9 mouse cellular contexts compared by ENCODE assay signal in the genomic region with DNA sequence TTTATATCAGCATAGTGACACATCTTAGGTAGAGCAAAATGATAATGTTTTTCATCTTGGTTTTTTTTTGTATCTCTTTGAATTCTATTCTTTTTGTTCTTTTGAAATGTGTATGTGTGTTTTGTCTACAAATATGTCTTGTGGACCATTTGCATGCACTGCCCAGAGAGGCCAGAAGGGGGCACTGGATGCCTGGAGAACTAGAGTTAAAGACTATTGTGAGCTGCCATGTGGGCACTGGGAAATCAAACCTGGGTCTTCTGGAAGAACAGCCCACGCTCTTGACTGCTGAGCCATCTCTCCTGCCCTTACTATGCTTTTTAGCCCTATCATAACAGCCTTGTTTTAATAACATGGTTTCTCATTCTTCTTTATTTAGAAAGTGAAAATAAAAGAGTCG. TPM values are rescaled to one million over a fixed set of nuclear protein-coding genes. Genes with fewer than 3 reads are reported as not detected.
A peak's percentile ranks its signal among the peaks of the same experiment; 100 is the strongest.
DNase-seq lines count a peak whose midpoint lies in the region; ATAC-seq lines count a peak whose summit lies in the region.
"Had no signal": no experiment of that assay in that cellular context is flagged by ENCODE, and none has a peak within 500 bp of the region (broad histone marks: within the 10 kb centered on the region; RNA-seq: fewer than 3 reads in every experiment).

No protein-coding gene starts in this region.

- no peak overlapping the region for H3K4me2 ChIP-seq in forebrain, embryonic 14.5 days (ENCODE audit: low read length)
- H3K4me2 ChIP-seq in forebrain, embryonic 16.5 days (ENCODE audit: low read length), result no peak overlapping the region
- H3K4me2 ChIP-seq: stomach, embryonic 15.5 days had no signal

- no peaks in the 10 kb centered on the region for H3K27me3 ChIP-seq in forebrain, embryonic 14.5 days (replicated peaks; ENCODE audit: control insufficient read depth, insufficient read depth, low read length)
- no peaks in the 10 kb centered on the region for H3K27me3 ChIP-seq in forebrain, embryonic 16.5 days (replicated peaks; ENCODE audit: control insufficient read depth, insufficient read depth, low read length)
- H3K27me3 ChIP-seq: stomach, embryonic 15.5 days had no signal

- H3K4me1 ChIP-seq in forebrain, embryonic 14.5 days (ENCODE audit: control insufficient read depth, insufficient read depth, low read length), result 0 out of 2 replicates have a peak, but pooled peaks cover 3% of the 10 kb centered on the region
- H3K4me1 ChIP-seq in forebrain, embryonic 16.5 days (replicated peaks; ENCODE audit: control insufficient read depth, insufficient read depth, low read length), result no peaks in the 10 kb centered on the region
- H3K4me1 ChIP-seq: stomach, embryonic 15.5 days had no signal

- no peak overlapping the region for H3K9ac ChIP-seq in forebrain, embryonic 14.5 days (ENCODE audit: low read length)
- no peak overlapping the region for H3K9ac ChIP-seq in forebrain, embryonic 16.5 days (replicated peaks; ENCODE audit: low read depth, low read length)
- H3K9ac ChIP-seq: stomach, embryonic 15.5 days had no signal

- H3K27ac ChIP-seq in forebrain, embryonic 14.5 days (ENCODE audit: low read depth, low read length), result no peak overlapping the region
- no peak overlapping the region for H3K27ac ChIP-seq in forebrain, embryonic 16.5 days (ENCODE audit: low read length)
- H3K27ac ChIP-seq: stomach, embryonic 15.5 days had no signal

- H3K4me3 ChIP-seq in forebrain, embryonic 14.5 days (ENCODE audit: low read depth, low read length), result no peak overlapping the region
- H3K4me3 ChIP-seq in forebrain, embryonic 16.5 days (replicated peaks; ENCODE audit: low read length), result no peak overlapping the region
- H3K4me3 ChIP-seq: stomach, embryonic 15.5 days had no signal

- WGBS in forebrain, embryonic 14.5 days, result 73% methylated on average over 2 of the region's 2 CpGs
- 69% methylated on average over 2 of the region's 2 CpGs for WGBS in forebrain, embryonic 16.5 days

- H3K9me3 ChIP-seq in forebrain, embryonic 14.5 days (replicated peaks; ENCODE audit: control insufficient read depth, low read length), result no peaks in the 10 kb centered on the region
- no peaks in the 10 kb centered on the region for H3K9me3 ChIP-seq in forebrain, embryonic 16.5 days (ENCODE audit: control insufficient read depth, low read length)
- H3K9me3 ChIP-seq: stomach, embryonic 15.5 days had no signal

- peak; percentile 25 for DNase-seq in forebrain, embryonic 14.5 days (ENCODE audit: low spot score)
- peak; percentile 51 for DNase-seq in right cerebral cortex, postnatal 4 days
- DNase-seq in right cerebral cortex, postnatal 36 days (ENCODE audit: low spot score in 2 of 2), result no peak
- DNase-seq in embryo, embryonic 11 days, result peak; percentile 39
- DNase-seq in lung, postnatal 10 days, result peak; percentile 64
- peak; percentile 65 for DNase-seq in testis, postnatal 10 days (ENCODE audit: low spot score)
- DNase-seq in urinary bladder, postnatal 10 days (ENCODE audit: low spot score), result no peak

- H3K36me3 ChIP-seq in forebrain, embryonic 14.5 days (ENCODE audit: control insufficient read depth, insufficient read depth, low read length), result no peaks in the 10 kb centered on the region
- no peaks in the 10 kb centered on the region for H3K36me3 ChIP-seq in forebrain, embryonic 16.5 days (ENCODE audit: control insufficient read depth, insufficient read depth)
- H3K36me3 ChIP-seq: stomach, embryonic 15.5 days had no signal

- no peak for ATAC-seq in forebrain, embryonic 14.5 days
- ATAC-seq in forebrain, embryonic 16.5 days, result no peak

RNA-seq across cellular contexts. Expression of a gene that starts 5.8 kb away (rescaled TPM):
- 0.15 and 0.26 TPM in 2 replicates for polyA plus RNA-seq in forebrain, embryonic 14.5 days (2014; fragmentation: Nextera tagmentation; extraction: Ambion mirVana)
- polyA plus RNA-seq in forebrain, embryonic 16.5 days (2015; fragmentation: Nextera tagmentation; extraction: Ambion mirVana), result 0.20 and 0.60 TPM in 2 replicates

Comparison
In these comparisons a context has a peak if more than half of its experiments do, and no peak if none do; other contexts are left out.
1. DNase-seq: peak in forebrain, embryonic 14.5 days (single experiment), right cerebral cortex, postnatal 4 days (single experiment), embryo, embryonic 11 days (single experiment), lung, postnatal 10 days (single experiment) and testis, postnatal 10 days (single experiment); none in right cerebral cortex, postnatal 36 days (0 of 2) and urinary bladder, postnatal 10 days (single experiment).